Mouse (Mus musculus) thymus, adult 18-20 months (tissue): ENCODE data around the gene Trp53i11.

Source experiments
- DNase-seq, 2 experiments: peaks; one replicate each; pipeline ENCODE4 v3.0.0; 2022; ENCODE audit warnings: mixed read lengths in 2 of 2

Trp53i11 gene

DNA sequence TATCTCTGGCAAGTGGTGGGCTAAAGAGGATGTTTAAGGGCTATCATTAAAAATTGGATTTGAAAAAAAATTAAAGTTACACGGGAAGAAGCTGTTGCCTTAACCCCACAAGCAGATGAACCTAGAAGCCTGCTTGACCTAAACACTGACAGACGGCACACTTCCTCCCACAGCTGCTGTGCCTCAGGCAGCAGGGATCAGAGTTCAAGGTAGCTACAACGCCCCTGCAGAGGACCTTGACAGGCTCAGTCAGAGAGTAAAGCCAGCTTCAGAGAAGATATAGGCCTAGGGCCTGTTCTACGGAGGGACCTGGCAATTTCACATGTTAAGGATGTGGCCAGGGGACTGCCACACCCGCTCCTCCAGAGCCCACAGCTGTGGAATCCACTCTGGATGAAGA lies 14.9 kb upstream of the Trp53i11 start:
- no peak for DNase-seq

DNA sequence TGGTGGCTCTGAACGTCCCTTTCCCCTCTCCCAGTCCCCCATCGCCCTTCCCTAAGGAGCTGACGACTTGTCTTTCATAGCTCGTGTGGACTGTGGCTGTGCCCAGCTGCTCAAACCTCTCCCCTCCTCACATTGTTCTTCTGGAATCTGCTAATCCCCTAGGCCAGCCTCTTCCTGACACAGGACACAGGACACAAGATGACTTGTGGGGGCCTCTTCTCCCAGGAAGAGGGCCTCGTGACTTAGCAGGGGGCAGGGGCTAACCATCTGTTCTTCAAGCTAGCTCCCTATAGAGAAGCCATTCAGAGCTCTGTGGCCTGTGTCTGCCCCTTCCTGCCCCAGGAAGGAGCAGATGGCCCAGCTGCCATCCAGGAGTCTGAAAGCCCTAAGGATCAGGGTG lies 13.2 kb upstream of the Trp53i11 start:
- no peak for DNase-seq

DNA sequence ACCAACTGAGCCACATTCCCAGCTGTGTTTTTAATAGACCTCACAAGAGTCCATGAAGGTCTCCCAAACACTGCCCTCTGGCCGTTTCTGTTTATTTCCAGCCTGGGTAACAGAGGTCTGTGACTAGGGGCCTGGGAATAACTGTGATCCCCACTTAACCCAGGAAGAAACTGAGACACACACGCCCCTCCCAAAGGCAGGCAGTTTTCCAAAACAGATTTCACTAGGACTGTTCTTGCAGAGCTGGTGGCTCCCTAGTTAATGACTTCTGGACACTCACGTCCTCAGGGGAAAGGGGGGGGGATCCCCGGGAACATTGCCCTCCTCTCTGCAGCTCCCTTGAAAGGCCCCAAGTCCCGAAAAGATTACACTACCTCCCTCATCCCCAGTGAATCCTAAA lies 12.1 kb upstream of the Trp53i11 start:
- DNase-seq, result no peak

DNA sequence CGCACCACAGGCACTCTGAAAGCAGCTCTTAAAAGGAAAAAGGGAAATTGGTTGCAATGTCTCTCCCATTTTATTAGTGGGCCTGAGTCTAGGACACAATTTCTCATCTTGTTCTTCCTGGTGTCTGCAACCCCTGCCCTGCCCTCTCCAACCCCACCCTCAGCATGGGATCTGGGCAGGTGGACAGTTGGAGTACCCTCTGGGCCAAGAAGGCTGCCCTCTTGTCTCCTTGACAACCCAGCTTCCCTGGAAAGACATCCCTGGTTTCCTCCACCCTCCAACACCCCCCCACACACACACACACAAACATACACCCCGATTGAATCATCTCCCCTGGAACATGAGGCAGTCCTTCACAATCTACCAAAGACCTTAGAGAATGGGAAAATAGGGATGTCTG lies 11.6 kb upstream of the Trp53i11 start:
- DNase-seq, result no peak

DNA sequence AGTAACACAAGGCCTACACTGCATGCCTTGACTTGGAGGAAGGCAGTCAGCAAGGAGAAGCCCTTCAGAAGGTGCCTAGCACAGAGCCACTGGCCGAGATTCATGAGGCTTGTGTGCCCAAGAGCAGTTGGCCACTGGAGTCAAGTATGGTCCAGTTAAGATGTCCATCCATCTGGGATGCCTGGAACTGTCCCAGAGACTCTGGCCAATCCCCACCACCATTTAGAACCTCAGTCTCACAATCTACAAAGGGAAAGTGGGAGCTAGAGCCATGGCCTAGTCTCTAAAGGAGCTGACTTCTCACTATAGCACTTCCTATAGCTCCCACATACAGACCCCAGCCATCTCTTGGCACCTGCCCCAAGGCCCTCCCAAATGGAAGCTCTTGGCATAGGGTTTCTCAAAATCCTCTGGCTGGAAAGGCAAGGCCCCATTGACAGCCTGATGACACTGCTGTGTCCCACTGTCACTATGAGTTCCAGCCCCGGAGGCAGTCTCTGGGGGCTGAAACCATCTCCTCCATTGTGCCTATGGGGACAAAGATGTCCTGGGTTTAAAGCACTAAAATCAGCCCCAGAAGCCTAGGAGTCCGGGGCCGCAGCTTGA lies 11.1 kb upstream of the Trp53i11 start:
- no peak for DNase-seq

DNA sequence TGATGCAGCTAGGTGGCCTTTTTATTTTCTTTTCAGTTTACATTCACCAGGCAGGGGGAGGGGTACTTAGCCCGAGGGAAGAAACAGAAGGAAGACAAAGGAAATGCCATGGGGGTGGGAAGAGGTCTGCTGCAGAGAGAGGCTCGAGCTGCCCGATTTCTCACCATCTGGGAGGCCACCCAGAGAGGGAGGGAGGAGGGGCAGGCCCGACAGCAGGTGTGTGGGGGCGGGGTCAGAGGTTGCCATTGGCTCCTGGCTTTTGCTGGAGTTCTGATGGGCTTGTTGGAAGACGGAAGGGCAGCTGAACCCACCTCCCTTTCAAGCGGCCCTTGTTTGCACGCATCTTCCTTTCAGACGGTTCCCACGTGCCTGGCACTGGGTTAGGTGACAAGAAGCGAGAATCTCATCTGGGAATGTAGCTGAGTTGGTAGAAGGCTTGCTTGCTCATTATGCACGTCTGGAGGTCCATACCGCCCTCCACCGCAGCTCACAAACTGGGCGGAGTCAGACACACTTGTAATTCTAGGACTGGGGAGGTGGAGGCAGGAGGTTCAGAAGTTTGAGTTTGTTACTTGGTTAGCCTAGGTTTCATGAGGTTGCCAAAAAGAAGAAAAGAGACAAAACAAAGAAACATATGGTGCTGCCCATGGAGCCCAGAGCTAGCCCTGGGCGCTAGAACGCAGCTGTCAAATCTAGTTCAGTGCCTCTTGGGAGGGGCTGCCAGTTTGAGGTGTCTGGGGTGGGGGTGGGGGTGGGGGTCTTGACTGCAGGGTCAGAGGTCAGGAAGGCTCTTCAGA lies 10.3 kb upstream of the Trp53i11 start:
- peak; percentile 85 to 90 for DNase-seq

DNA sequence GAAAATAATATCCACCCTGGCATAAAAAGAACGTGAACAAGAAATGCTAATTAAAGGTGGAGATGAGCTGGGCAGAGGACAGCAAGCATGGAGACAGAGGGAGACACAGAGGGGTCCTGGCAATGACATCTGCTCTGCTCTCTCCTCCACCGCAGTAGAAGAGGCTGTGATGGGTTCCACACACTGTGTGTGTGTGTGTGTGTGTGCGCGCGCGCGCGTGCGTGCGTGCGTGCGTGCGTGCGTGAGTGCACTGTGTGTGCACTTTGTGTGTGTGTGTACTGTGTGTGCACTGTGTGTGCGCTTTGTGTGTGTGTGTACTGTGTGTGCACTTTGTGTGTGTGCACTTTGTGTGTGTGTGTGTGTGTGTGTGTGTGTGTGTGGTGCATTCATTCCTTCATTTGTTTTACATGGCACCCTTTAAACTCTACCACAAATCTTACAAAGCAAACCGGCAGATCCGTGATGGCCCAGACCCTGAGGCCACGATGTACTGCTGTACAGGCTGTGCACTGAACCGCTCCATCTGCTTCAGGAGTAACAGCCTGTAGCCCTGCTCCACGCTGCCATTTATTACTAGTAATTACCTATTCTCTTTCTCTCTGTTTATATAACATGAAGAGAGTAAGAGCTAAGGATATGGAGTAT lies 9.6 kb upstream of the Trp53i11 start:
- DNase-seq, result no peak

DNA sequence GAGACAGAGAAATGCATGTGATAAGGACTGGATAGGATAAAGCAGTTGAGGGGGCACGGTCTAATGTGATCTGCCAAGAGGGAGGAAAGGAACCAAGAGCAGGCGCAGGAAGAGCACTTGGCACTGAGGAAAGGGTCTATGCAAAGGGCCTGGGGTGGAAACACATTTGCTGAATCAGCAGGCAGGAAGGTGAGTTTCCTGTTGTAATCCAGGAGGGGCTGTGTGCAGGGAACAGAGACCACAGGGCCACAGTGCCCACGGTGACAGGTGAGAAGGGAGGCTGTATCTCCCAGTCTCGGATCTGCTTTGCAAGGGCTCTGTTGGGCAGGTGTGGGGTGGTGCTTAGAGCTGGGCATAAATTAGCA lies 9.1 kb upstream of the Trp53i11 start:
- no peak for DNase-seq

DNA sequence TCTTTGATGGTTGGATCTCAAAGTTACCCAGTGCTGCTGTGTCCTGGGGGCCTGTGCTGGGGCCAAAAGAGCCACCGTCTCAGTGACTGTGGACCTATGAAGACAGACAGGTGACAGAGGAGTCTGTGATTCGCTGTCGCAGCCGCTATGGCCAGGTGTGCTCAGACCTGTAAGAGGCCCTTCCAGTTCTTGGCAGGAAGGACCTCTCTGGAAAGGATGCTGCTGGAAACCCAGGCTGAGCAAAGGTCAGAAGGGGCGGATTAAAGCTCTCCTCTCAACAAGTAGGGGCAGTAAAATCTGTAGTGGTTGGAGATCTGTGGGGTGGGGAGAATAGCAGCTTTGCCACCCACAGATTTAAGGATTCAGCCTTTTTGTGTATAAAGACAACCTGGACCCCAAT lies 7.7 kb upstream of the Trp53i11 start:
- DNase-seq, result no peak

DNA sequence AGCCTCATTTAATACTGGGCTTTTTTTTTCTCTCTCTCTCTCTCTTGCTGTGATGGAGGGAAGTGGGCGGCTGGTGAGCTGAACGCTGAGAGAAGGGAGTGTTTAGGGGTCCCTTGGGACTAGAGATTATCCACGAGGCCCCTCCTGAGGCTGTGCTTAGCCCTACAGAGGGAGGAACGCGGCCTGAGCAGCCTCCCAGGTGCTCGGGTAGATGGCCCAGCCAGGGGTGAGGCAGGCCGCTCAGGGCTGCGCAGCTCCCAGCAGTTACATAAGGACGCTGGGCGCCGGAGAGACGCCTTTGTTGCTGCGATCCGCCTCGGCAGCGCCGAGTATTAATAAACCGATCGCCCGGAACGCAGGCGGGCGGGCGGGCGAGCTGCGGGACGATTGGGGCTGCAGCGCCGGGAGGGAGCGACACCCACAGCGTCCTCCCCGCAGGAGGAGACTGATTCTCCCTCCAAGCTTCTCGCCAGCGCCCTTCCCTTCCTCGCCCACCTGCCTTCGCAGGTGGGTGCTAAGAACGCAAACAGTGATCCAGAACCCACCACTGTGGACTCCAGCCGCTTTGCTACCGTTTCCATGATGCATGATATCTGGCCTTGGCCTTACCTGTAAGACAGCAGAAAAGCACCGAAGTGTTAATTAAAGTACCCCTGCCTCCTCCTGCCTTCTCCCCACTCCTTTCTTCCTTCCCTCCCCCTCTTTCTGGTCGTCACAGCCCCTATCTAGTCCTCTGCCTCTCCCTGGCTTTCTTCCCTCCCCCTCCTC lies 7.1 kb upstream of the Trp53i11 start:
- DNase-seq, result peak in 1 of 2 experiments; percentile 33

DNA sequence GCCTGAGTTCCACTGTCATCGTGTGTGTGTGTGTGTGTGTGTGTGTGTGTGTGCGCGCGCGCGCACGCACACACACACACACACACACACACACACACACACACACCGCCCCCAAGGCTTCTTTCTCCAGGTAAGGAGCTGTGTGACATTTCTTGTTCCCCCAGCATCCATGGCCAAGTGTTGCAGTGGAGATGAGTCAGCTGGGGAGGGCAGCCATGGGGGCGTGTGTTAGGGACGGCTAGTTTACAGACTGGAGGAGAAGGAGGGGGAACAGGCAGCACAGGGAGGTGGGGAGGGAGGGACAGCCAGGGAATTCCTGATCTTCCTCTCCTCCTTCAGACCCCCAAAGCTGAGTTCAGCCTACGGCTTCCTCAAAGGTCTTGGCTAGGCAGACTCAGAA lies 4.5 kb upstream of the Trp53i11 start:
- no peak for DNase-seq

DNA sequence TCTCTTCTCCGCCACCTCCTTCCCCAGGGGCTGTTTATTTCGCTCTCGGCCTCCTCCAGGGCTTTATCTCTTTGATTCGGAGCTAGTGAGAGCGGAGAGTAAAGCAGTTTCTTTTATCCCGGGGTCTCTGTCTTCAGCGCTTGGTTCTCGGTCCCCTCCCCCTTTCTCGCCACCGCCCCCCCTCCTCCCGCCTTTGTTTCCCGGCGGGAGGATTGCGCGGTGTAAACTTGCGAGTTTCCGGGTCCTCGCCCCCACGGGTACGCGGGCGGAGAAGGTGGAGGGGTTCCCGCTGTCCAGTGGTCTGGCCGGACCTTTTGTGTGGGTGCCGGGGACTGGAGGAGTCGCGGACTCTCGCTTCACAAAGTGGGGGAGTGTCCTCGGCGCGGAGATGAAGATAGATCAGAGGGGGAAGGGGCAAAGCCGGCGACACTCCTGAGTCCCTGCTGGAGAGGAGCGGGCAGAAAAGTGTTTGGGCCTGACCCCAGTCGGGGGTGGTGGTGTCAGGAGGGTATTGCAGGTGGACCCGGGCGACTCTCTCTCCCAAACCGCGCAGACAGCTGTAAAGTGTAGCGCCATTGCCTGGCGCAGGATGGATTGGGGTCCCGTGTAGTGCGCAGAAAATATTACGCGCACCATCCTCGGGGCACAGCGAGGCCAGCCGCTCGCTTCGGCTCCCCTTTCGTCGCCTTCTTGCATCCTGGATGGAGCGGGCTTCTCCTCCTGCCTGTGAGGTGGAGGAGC lies 842 bp downstream of the Trp53i11 start:
- peak in 1 of 2 experiments; percentile 67 for DNase-seq

DNA sequence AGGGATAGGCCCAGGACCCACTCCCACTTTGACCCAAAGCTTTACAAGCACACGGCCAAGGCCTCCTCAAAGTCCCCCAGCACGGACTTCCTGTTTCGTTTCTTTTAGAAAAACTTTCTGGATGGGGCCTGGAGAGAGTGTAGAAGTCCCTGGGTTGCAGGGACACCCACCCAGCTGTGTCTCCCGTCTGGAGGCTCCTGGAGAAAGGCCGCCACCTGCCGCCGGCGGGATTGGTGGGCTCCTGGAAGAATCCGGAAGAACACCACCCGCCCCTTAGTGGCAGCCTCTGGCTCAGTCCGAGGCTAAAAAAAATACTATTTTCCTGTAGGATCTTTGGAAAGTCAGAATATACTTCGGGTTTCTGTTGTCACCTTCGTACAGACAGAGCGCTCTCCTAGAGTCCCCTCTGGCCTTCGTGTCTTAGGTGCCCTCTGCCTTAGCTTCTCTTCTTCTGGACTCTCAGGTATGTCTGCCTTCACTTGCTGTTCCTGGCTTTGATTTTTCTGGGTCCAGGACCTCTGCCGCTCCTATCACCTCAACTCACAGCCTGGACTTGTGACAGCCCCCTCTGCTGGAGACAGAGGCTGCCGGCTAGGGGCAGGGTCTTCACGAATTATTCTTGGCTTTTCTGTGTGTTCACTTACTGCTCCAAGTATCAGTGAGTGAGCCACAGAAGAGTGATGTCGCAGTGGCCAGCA lies 1.6 kb downstream of the Trp53i11 start:
- DNase-seq, result peak in 1 of 2 experiments; percentile 60

DNA sequence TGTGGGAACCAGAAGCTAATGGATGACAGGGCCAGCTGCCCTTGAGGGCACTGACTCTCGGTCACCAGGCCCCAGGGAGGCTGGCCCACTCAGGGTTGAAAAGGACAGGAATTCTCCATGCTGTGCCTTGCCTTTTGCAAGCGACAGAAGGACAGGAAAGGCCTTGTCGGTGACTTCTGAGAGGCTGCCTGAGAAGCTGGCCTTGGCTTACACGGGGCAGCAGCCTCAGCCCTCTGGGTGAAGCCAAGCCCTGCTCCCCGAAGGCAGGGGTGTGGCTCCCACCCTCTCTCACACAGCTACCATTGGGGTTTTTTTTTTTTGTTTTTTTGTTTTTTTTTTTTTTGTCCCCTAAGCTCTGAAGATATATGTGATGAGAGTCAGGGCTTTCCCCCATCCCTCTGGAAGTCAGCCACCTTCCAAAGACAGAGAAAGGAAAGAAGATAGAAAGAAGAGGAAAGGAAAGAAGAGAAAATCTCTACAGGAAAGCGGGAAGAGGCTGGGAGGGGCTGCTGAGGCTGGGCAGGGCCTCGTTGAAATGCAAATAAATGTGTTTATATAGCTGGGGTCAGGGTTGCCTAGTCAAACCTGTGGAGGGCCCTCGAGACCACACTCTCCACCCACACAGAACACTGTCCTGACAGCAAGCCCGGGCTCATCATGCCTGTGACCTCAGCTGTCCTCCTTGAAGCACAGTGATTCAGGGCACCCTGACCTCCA lies 3.6 kb downstream of the Trp53i11 start:
- DNase-seq, result peak in 1 of 2 experiments; percentile 48

DNA sequence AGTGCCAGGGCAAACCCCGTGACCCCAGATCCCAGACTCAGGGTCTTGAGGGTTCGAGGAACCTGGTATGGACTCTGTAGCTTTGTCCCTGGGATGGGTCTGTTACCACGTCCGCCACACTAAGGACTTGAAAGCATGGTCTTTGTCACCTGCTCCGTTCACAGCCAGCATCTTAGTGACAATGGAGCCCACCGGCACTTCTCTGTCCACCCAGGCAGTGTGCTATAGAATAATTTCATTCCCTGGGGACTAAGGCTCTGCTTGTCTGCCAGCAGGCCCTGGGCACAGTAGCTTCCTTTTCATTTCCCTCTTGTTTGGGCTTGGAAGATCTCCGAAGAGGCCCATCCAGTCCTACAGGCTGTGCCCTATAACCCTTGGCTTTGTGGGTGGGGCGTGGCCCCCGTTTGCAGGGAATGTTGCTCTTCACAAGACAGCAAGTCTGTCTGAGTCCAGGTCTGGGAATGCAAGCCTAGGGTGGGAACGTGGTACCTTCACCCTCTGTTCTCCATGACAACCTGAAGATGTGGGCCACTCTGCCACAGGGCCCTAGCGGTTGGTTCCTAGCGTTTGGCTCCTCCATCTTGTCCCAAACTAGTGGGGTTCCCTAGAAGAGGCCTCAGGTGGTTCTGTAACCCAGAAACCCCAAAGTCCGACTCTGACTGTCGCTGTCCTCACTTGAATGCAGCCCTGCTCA lies 4.3 kb downstream of the Trp53i11 start:
- DNase-seq, result no peak

DNA sequence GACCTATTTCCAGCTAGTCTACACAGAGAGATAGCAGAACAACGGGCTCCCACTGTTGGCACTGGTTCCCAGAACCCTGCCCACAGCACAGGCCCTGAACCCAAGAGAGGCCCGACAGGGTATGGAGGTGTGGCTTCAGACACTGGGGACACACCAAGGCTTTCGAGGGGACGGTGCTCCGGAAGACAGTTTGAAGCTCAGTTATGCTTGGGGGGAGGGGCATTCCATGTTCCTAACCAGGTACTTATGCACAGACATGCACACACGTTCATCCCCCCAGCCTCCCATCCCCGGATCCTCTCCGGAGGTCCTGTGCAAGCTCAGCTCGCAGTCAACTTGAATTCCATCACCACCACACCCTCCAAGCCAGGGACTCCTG lies 4.8 kb downstream of the Trp53i11 start:
- peak; percentile 64 to 80 for DNase-seq

DNA sequence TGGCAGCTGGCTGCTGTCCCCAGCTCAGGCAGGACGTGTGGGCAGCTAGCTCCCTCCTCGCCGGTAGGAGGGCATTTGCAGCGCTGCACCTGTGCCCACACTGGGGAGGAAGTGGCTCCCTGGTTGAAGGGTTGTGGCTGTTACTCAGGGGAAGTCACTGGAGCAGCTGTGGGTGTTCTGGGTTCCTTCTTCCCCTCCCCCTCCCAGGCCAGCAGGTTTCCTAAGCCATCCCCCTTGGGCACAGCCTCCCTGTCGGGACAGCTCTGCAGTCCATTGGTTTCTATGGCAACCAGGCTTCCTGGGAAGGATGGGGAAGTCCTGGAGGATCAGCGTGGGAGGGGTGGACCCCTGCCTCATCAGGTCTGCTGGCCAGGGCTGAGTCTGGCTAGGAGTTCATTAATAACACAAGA lies 5.3 kb downstream of the Trp53i11 start:
- DNase-seq, result peak; percentile 93 to 96

DNA sequence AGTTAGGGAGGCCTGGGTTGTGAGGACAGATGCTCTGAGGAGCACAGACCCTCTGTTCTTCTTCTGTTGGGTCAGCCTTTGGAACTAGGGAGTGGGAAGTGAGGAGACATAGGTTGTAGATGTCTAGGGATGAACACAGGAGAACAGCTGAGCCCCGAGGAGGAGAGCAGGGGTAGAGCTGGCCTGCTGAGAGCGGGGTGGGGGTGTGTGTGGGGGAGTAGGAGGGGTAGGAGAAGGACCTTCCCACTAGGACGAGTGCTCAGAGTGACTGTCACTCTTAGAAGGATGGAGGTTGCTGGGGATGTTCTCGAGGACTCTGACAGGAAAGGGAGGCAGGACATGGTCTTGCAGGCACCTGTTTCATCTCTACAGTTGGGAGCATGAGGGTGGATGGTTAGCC lies 6.5 kb downstream of the Trp53i11 start:
- peak in 1 of 2 experiments; percentile 41 for DNase-seq

DNA sequence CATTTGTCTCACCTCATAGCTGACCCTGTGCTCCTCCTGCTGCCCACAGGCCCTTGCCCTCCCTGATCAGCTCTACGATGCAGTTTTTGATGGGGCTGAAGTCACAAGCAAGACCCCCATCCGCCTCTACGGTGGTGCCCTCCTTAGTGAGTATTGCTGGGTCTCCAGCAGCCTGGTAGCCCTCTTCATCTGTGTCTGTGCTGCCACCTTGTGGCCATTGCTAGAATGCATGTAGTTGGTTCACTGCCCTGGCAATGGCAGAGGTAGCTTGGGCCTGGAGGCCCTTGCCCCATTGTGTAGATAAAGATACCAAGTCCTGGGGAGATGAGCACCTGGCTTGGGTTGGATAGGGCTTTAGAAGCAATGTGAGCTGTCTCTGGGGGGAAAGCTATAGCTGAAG lies 11.5 kb downstream of the Trp53i11 start:
- DNase-seq, result peak; percentile 79 to 89

DNA sequence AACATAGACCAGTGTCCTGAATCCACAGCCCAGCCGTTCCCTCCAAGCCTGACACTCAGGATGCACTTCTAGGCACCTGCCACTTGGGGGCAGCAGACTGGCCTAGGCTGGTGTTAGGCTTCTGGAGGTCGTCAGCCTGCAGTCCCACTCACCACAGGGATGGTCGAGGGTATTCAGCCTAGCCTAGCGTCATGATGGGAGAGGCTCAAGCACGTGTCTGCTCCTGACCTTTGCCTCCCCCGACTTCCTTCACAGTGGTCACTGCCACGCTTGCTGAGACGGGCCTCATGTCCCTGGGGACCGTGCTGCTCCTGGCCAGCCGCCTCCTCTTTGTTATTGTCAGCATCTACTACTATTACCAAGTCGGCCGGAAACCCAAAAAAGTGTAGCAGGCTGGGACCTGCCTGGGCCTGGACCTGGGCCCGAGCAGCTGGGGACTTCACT lies 12.2 kb downstream of the Trp53i11 start:
- DNase-seq, result peak in 1 of 2 experiments; percentile 55
